Comparison of ENCODE assay signal across 7 mouse cellular contexts in the genomic region with DNA sequence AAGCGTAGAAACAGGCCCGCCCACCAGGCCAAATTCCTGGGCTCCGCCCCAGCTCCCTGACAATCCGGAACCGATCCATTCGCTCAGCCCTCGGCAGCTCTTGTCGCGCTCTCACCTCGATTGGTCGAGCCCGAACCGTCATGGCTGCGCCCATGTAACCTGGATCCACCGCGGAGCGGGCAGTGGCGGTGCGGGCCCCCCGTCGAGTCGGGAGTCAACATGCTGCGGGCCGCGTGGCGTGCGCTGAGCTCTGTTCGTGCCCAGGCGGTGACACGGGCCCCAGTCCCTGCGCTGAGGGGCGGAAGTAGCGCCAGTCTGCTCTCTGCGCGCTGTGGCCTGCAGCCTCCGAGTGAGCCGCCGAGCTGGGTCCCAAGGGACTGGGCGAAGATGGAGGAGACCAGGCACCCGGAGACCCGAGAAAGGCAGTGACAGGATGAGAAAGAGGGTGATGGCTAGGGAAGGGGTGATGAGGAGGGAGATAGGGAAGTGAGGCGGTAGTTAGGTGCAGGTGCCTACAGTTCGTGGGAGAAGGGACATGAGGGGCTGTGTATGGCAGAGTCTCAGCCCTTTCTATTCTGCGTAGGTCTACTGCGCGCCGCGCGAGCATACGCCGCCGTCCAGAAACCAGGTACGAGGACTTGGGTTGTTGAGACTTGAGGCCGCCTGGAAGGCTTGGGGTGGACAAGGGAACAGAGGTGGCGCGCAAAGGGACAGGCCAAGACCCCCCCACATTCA. TPM values are rescaled to one million over a fixed set of nuclear protein-coding genes. Genes with fewer than 3 reads are reported as not detected.
DNase-seq lines count a peak whose midpoint lies in the region.

Gene Mrps15, plus strand, starts transcription at position 75 of the 735 bp plus-strand sequence.

- peak; percentile 89 to 95 for DNase-seq in adrenal gland, adult (ENCODE audit: inconsistent age in 2 of 2, low spot score in 1 of 2)
- DNase-seq in embryo, embryonic 10 days (ENCODE audit: low spot score), result peak; percentile 96
- peak; percentile 81 for DNase-seq in gastrocnemius, postnatal 10 days
- DNase-seq in induced T-regulatory cell, adult 2 months (ENCODE audit: low read depth), result peak; percentile 90
- peak; percentile 86 to 90 for DNase-seq in left cerebral cortex, postnatal 25 days (ENCODE audit: low spot score in 2 of 2)
- DNase-seq in midbrain, embryonic 10.5 days (ENCODE audit: low spot score), result peak; percentile 92
- DNase-seq in right cerebral cortex, postnatal 4 days, result peak; percentile 81

- under 1% methylated on average over 56 of the region's 56 CpGs for WGBS in midbrain, embryonic 10.5 days

- intact Hi-C loops in left cerebral cortex, postnatal 25 days (cut with DNase I), result no loop called here

- H3K27me3 ChIP-seq in midbrain, embryonic 10.5 days (ENCODE audit: low read depth, poor library complexity, severe bottlenecking), result no peaks in the 10 kb centered on the region

- H3K9me3 ChIP-seq in midbrain, embryonic 10.5 days (replicated peaks), result no peaks in the 10 kb centered on the region

- peak within 1 kb of the TSS; percentile 73 for H3K4me3 ChIP-seq in midbrain, embryonic 10.5 days

- H3K36me3 ChIP-seq in midbrain, embryonic 10.5 days, result peaks cover 33% of the 10 kb centered on the region

- peaks cover 15% of the 10 kb centered on the region for H3K4me1 ChIP-seq in midbrain, embryonic 10.5 days

- H3K27ac ChIP-seq in midbrain, embryonic 10.5 days (replicated peaks), result peak within 1 kb of the TSS; percentile 89

RNA-seq across cellular contexts. Expression of gene Mrps15, which starts in this region (rescaled TPM):
- total RNA-seq in gastrocnemius, postnatal 10 days (2021), result 10 to 100 TPM; 59.0 to 61.2 TPM
- total RNA-seq in left cerebral cortex, postnatal 25 days (2021), result 10 to 100 TPM; 43.0 to 49.4 TPM
- 138 and 153 TPM in 2 replicates for polyA plus RNA-seq in midbrain, embryonic 10.5 days (2016; fragmentation: Nextera tagmentation; extraction: Ambion mirVana)

Comparison
In these comparisons a context has a peak if more than half of its experiments do, and no peak if none do; other contexts are left out.
1. Peak in every context shown above with its lines: DNase-seq, H3K4me3 ChIP-seq and H3K27ac ChIP-seq.